Mouse (Mus musculus): ENCODE measurements around the gene Cecr2. TPM values are rescaled to one million over a fixed set of nuclear protein-coding genes. Genes with fewer than 3 reads are reported as not detected.

Cecr2 gene
- polyA plus RNA-seq, 1 experiment from 2014 or later = 2.7 TPM

GRCm38 (mm10) chr6:120674121-120674520 is 8.0 kb downstream of the Cecr2 start:
- in situ Hi-C loops (cut with MboI; ENCODE audit: low pct_unique_long_range_greater_than_20kb) = loop anchor here (5.0 kb wide), 1 partner anchor 137 kb away; no protein-coding TSS in a partner anchor
- DNase-seq (ENCODE audit: low read depth, low spot score) (no peak), ATAC-seq (no peak)
- peaks cover 25% of the 10 kb centered on the region for H3K27me3 ChIP-seq
- ChIA-PET POLR2A (interaction anchor here (1.0 kb wide), 1 partner anchor 91 kb away, joined by 4 read pairs; no protein-coding TSS in a partner anchor), CTCF (interaction anchor here (0.9 to 2.1 kb wide), 9 partner anchors 9 to 135 kb away, joined by 3 to 11 read pairs (median 4); no protein-coding TSS in a partner anchor)
- TF ChIP-seq CTCF (IDR thresholded peaks at IDR 0.05) = peak; percentile 61

DNA sequence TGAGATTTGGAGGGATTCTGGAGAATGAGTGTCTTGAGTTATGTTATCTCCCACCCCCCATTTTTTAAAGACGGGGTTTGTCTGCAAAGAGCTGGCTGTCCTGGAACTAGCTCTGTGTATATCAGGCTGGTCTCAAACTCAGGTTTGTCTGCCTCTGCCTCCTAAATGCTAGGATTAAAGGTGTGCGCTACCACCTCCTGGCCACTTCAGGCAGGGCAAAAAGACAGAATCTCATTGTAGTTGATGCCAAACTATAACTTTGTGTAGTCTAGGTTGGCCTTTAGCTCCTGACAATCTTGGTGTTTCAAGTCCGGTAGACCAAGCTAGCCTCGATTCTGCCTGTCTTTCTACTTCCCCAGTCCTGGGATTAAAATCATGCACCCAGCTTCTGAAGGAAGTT is 8.7 kb downstream of the Cecr2 start:
- peaks cover 23% of the 10 kb centered on the region for H3K27me3 ChIP-seq
- ATAC-seq (no peak), DNase-seq (ENCODE audit: low read depth, low spot score) (no peak)
- CTCF ChIA-PET = interaction anchor here (0.7 to 2.0 kb wide), 7 partner anchors 56 to 145 kb away, joined by 3 to 11 read pairs (median 4); no protein-coding TSS in a partner anchor
- in situ Hi-C loops (cut with MboI; ENCODE audit: low pct_unique_long_range_greater_than_20kb) = loop anchor here (5.0 kb wide), 1 partner anchor 138 kb away; no protein-coding TSS in a partner anchor
- POLR2A ChIA-PET = interaction anchor here (0.6 kb wide), 1 partner anchor 41 kb away, joined by 3 read pairs; no protein-coding TSS in a partner anchor
- TF ChIP-seq CTCF (IDR thresholded peaks at IDR 0.05) = peak; percentile 71

DNA sequence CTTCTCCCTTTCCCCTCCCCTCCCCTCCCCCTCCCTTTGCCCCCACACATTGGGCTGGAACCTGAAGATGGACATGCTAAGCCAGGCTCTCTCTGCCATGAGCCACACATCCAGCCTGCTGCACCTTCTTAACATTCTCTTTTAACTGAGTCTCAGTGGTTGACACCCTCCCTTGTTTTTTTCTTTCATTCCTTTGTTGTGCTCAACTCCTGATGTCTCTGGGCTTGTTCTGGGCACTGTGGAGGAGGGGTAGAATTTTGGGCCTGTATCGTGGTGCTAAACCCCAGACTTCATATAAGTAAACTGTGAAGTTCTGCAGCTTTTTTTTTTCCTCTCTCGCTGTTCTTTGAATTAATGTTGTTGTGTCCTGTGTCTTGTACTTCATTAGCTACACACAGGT is 9.8 kb downstream of the Cecr2 start:
- DNase-seq (ENCODE audit: low read depth, low spot score) (no peak), ATAC-seq (no peak)
- in situ Hi-C loops (cut with MboI; ENCODE audit: low pct_unique_long_range_greater_than_20kb) = no loop called here
- peaks cover 21% of the 10 kb centered on the region for H3K27me3 ChIP-seq
- ChIA-PET POLR2A (no interaction called here), CTCF (interaction anchor here (1.5 to 2.0 kb wide), 2 partner anchors 137 to 146 kb away, joined by 3 to 9 read pairs; no protein-coding TSS in a partner anchor)
- TF ChIP-seq CTCF (IDR thresholded peaks at IDR 0.05) = no peak

DNA sequence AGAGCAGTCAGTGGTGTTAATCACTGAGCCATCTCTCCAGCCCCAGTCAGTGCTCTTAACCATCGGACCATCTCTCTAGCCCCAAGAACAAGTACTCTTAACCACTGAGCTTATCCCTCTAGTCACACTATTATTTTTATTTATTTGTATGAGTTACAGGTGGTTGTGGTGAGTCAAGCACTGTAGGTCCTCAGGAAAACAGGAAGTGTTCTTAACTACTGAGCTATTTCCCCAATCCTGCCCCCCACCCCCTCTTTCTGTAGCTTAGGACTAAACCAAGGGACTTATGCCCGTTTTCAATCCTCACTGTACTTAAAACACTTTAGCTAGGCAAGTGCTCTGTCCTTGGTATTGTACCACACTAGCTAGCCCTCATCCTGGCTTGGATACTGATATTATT is 17.2 kb downstream of the Cecr2 start:
- CTCF ChIA-PET = interaction anchor here (0.8 to 1.1 kb wide), 2 partner anchors 10 to 102 kb away, joined by 3 read pairs; no protein-coding TSS in a partner anchor
- no peak for ATAC-seq

GRCm38 (mm10) chr6:120684750-120685149 is 18.6 kb downstream of the Cecr2 start:
- CTCF ChIA-PET = no interaction called here

More for the DNA sequence above, 17.2 kb downstream of the Cecr2 start:
- in situ Hi-C loops (cut with MboI; ENCODE audit: low pct_unique_long_range_greater_than_20kb) = no loop called here
- TF ChIP-seq CTCF (IDR thresholded peaks at IDR 0.05) = no peak
- peaks cover 26% of the 10 kb centered on the region for H3K27me3 ChIP-seq
- DNase-seq (ENCODE audit: low read depth, low spot score) = no peak
- POLR2A ChIA-PET = interaction anchor here (0.6 kb wide), 1 partner anchor 19 kb away, joined by 3 read pairs; no protein-coding TSS in a partner anchor

GRCm38 (mm10) chr6:120686872-120687650 is 20.9 kb downstream of the Cecr2 start:
- DNase-seq (ENCODE audit: low read depth, low spot score) = no peak
- in situ Hi-C loops (cut with MboI; ENCODE audit: low pct_unique_long_range_greater_than_20kb) = no loop called here
- no peak for TF ChIP-seq CTCF (IDR thresholded peaks at IDR 0.05)
- no peak for ATAC-seq
- CTCF ChIA-PET = no interaction called here
- POLR2A ChIA-PET = no interaction called here
- peaks cover 24% of the 10 kb centered on the region for H3K27me3 ChIP-seq

More at GRCm38 (mm10) chr6:120684750-120685149, 18.6 kb downstream of the Cecr2 start:
- no peak for TF ChIP-seq CTCF (IDR thresholded peaks at IDR 0.05)
- in situ Hi-C loops (cut with MboI; ENCODE audit: low pct_unique_long_range_greater_than_20kb) = no loop called here
- POLR2A ChIA-PET = no interaction called here
- peaks cover 22% of the 10 kb centered on the region for H3K27me3 ChIP-seq
- ATAC-seq (no peak), DNase-seq (ENCODE audit: low read depth, low spot score) (no peak)

- in situ Hi-C loops (cut with MboI; ENCODE audit: low pct_unique_long_range_greater_than_20kb) = no loop called here
- TF ChIP-seq CTCF (IDR thresholded peaks at IDR 0.05) = no peak
- peaks cover 51% of the 10 kb centered on the region for H3K27me3 ChIP-seq
- ChIA-PET POLR2A (interaction anchor here (0.6 kb wide), 1 partner anchor 35 kb away, joined by 4 read pairs; no protein-coding TSS in a partner anchor), CTCF (interaction anchor here (1.3 kb wide), 1 partner anchor 8 kb away, joined by 3 read pairs; no protein-coding TSS in a partner anchor)
- ATAC-seq (no peak), DNase-seq (ENCODE audit: low read depth, low spot score) (no peak)
Observed at GRCm38 (mm10) chr6:120700221-120700620, 34.1 kb downstream of the Cecr2 start.

DNA sequence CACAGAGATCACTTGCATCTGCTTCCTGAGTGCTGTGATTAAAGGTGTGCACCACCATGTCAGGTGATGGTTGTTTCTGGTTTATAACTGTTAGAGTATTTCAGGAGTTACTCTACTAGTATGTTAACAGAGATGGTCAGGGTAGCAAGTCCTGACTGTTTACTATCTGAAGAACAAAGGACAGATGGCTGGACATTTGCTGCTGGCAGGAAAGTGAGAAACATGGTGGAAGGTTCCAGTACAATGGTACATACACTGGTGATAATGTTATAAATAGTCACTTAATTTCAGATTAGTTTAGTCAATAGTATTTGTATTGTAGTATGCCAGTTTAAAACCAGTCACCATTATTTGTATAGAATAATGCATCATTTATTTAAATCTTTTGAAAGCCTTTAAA is 38.2 kb downstream of the Cecr2 start:
- in situ Hi-C loops (cut with MboI; ENCODE audit: low pct_unique_long_range_greater_than_20kb) = no loop called here
- peaks cover 58% of the 10 kb centered on the region for H3K27me3 ChIP-seq

GRCm38 (mm10) chr6:120708759-120709158 is 42.6 kb downstream of the Cecr2 start:
- POLR2A ChIA-PET = no interaction called here
- peaks cover 81% of the 10 kb centered on the region for H3K27me3 ChIP-seq
- ATAC-seq = no peak
- CTCF ChIA-PET = no interaction called here
- no peak for DNase-seq (ENCODE audit: low read depth, low spot score)
- in situ Hi-C loops (cut with MboI; ENCODE audit: low pct_unique_long_range_greater_than_20kb) = no loop called here
- TF ChIP-seq CTCF (IDR thresholded peaks at IDR 0.05) = no peak

More for the DNA sequence above, 38.2 kb downstream of the Cecr2 start:
- ChIA-PET CTCF (no interaction called here), POLR2A (no interaction called here)
- TF ChIP-seq CTCF (IDR thresholded peaks at IDR 0.05) = no peak
- DNase-seq (ENCODE audit: low read depth, low spot score) (no peak), ATAC-seq (no peak)

- DNase-seq (ENCODE audit: low read depth, low spot score) = no peak
- CTCF ChIA-PET = interaction anchor here (1.1 kb wide), 1 partner anchor 29 kb away, joined by 3 read pairs; no protein-coding TSS in a partner anchor
- no peak for ATAC-seq
- H3K27me3 ChIP-seq = peaks cover 52% of the 10 kb centered on the region
- no peak for TF ChIP-seq CTCF (IDR thresholded peaks at IDR 0.05)
- POLR2A ChIA-PET = no interaction called here
- in situ Hi-C loops (cut with MboI; ENCODE audit: low pct_unique_long_range_greater_than_20kb) = no loop called here
Observed at GRCm38 (mm10) chr6:120714806-120715205, 48.6 kb downstream of the Cecr2 start.

DNA sequence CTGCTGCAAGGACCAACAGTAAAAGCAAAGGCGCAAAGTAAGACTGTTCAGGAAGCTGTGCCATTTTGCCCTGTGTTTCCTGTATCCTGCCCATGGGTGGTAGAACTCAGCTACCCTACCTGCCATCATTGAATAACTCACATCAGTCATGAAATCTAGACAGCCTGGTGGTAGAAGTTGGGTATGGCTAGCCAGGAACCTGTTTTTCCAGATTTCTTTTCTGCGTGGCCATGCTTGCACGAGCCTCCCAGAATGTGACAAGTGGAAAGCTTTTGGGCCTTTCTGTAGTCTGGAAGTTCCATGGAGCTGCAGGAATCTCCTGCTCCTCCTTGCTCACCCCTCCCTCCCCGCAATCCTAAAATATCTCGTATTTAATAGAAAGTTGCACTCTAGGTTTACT is 49.1 kb downstream of the Cecr2 start:
- POLR2A ChIA-PET = no interaction called here
- no peak for TF ChIP-seq CTCF (IDR thresholded peaks at IDR 0.05)
- ATAC-seq (no peak), DNase-seq (ENCODE audit: low read depth, low spot score) (no peak)
- CTCF ChIA-PET = interaction anchor here (0.8 to 1.1 kb wide), 2 partner anchors 23 to 29 kb away, joined by 3 read pairs; no protein-coding TSS in a partner anchor
- peaks cover 52% of the 10 kb centered on the region for H3K27me3 ChIP-seq
- in situ Hi-C loops (cut with MboI; ENCODE audit: low pct_unique_long_range_greater_than_20kb) = no loop called here
